Mouse (Mus musculus) liver, embryonic 14.5 days (tissue): ENCODE results near the gene Rrp1.

Source experiments
- CTCF ChIP-seq: IDR thresholded peaks from 2 replicates; pipeline ENCODE4 v1.5.1; 2016; ENCODE audit warnings: antibody characterized with exemption, low read depth, control low read depth
- EP300 ChIP-seq: IDR thresholded peaks from 2 replicates; pipeline ENCODE4 v1.6.1; 2016; ENCODE audit warnings: antibody characterized with exemption, low read depth

- TF ChIP-seq CTCF = no peak
- no peak for TF ChIP-seq EP300
Measured at GRCm38 (mm10) chr10:78426117-78426735, 13.4 kb upstream of the Rrp1 start.
